Mouse (Mus musculus) ovary, postnatal 36 days (tissue): ENCODE measurements around the gene Rnf217.

Source experiments
- DNase-seq: peaks from one replicate; pipeline ENCODE4 v3.0.0; 2022; ENCODE audit warnings: low spot score, mixed read lengths

Gene Rnf217

GRCm38 (mm10) chr10:31609066-31609961 lies at the start of gene Rnf217:
Gene Rnf217 (minus strand): TSS chr10:31609184.
- DNase-seq: peak; percentile 73

DNA sequence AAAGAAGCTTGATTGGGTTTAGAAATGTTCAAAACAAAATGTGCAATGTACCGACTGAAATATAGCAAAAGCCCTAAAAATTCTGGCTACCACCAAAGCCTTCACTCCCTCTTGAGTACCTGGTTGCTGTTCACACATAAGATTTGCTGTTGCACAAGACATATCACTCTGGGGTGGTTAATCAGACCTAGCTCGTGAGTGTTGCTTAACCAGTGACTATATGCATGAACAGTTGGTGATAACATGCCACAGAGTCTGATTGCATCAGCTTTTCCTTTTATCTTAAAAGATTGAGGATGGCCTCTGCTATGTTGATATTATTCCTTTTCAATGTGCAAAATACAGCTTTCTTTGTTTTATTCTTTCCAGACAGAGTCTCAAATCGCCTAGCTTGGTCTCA lies 38.3 kb upstream of the Rnf217 start:
- DNase-seq: no peak

DNA sequence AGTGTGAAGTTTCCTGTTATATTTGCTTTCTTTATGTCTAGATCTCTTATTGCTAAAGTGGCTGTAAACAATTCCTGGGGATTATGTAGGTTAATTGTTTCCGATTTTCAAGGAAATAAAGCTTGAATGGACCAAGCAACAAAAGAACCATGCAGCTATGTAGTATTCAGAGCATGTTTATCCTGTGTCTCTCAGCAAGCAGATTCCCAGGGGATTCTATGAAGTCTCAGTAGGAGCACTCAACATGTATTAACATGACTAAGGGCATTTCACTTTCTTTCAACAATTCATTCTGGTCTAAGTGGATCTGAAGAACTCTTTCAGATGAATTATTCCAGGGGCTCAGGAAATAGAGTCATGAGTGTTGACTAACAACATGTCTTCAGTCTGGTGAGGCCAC lies 37.1 kb upstream of the Rnf217 start:
- no peak for DNase-seq

DNA sequence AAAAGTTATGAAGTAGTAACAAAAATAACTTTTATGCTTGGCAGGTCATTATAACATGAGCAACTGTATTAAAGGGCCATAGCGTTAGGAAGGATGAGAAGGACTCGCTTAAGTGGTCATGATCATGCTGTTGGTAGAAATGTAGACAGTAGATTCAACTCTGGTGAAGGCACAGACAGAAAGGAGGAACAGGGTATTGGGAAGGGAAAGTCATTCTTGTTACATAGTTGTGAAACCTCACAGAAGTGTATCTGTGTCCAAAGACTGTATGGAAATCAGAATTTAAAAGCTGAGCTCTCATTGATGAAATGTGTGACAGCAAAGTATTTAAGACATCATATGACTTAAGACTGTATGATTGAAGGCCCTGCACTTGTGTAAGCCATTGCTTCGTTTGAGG lies 26.1 kb upstream of the Rnf217 start:
- DNase-seq: no peak

DNA sequence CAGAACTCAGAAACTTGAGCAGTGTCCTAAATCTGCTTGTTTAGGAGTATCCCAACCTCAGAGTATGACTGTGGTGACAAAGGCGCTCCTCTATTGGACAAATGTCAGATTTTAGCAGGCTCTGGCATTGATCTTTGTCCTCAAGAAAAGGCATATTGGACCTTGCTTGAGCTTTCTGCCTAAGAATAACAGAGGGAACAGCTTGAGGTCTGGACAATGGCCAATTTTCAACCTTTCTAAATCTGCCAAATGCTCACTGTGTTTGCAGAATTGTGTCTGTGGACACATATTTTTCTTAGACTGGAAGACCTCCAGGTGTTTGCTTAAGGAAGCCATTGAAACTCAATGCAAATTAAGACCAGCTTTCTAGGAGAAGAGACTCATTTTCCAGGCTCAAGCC lies 23.0 kb upstream of the Rnf217 start:
- DNase-seq: no peak

DNA sequence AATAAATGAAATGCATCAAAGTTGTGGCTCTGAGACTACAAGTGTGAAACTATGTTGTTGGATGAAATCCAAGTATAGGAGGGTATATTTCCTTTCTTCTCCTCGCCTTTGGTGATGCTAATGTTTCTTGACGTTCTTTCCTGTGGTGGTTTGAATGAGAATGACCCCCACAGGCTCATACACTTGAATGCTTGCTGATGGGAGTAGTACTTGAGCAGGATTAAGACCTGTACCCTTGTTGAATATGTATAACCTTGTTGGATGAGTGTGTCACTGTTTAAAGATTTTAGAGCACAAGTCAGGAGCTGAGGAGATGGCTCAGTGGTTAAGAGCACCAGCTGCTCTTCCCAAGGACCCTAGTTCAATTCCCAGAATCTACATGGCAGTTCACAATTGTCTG lies 6.4 kb upstream of the Rnf217 start:
- no peak for DNase-seq

GRCm38 (mm10) chr10:31614111-31614510 lies 5.1 kb upstream of the Rnf217 start:
- DNase-seq: no peak

DNA sequence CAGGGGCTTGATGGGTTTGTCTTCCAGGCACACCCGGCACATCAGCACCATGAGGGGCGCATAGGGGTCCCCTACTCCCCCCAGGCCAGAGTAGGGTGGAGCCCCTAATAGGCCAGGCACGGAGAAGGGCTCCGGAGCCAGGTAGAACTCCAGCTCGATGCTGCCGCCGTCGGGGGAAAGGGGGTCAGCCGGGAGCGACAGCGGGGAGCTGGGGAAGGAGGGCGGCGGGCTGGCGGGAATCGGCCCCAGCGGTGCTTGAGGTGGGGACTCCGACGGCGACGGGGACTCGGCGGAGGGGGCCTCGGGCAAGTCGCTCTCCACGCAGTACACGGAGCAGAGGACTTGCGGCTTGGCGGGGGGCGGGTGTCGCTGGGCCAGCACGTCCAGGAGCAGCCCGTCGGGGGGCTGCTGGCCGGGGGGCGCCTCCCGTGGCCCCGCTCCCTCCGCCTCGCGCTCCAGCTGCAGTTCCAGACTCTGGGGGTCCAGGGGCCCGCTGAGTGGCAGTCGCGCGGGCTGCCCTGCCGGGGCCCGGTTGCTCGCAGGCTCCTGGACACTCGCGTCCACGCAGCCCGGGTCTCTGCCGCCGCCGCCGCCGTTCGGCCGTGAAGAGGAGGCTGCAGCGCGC lies 431 bp downstream of the Rnf217 start:
- peak; percentile 54 for DNase-seq

DNA sequence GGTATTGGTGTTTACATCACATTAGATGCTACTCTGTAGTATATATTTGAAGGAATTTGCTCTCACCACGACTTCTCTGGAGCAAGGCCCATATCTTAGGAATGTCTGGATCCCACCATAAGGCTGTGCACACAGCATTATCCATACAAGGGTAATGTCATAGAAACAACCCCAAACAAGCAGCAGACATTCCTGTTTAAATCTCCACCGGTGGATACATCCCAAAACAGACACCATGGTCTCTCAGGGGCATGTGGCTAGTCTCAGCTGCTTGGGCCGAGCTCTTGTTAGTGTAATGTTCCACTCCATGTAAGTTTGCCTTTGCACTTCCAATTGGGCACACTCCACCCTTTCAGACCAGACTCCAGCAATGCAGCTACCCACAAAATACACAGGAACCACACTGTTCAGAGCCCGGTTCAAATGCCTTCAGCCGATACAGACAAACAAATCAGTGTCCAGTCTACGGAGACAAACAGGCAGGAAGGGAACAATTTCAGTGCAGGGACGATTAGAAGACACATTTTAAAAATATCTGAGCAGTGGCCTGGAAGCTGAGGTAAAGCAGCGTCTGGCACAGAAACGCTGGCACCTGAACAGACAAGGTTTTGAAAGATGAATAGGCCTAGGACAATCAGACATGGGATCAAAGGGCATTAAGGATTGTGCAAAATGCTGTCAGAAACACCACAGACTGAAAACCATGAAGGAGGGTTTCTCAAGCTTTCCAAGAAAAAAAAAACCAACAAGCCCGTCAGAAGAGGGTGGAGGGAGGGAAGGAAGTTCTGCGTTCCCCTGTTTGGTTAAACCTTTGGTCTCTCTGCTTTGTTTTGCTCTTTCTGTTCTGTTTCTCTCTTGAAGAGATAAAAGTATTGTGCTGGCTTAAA lies 1.8 kb downstream of the Rnf217 start:
- no peak for DNase-seq

DNA sequence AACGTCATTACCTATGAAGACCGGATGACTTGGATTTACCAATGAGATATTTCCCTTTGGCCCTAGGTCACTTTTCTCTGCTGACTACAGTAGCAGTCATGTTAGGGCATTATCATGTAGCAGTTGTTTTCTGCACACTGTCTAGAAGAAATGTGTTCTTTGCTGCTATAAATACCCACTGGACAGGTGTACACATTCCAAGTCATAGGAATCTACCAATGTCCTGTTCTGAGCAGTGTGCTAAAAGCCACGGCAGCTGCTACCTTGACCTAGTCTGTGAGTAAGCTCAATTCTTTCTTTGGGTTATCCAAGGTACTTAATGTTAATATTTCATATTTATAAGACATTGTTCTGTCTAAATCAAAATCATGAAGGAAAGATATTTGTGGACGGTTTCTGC lies 5.1 kb downstream of the Rnf217 start:
- DNase-seq: no peak

- no peak for DNase-seq
Observed at GRCm38 (mm10) chr10:31600116-31600515, 8.9 kb downstream of the Rnf217 start.

- no peak for DNase-seq
Observed at GRCm38 (mm10) chr10:31597886-31598285, 11.1 kb downstream of the Rnf217 start.

DNA sequence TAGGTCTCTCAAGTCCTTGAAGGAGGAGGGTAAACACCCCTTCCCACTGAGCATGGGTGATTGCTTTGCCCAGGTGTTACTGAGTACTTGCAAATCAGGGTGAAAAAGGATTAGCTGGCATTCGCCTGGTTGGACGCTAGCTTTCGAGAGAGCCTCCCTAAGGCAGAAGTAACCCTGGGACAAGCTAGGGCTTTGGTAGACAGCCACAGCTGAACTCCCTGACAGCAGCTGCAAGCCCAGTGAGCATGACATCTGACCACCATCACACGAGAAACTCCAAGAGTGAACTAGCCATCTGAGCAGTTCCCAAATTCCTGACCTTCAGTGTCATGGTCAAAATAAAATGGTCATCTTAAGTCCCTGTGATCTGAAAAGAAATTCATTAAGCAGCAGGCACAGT lies 12.2 kb downstream of the Rnf217 start:
- DNase-seq: no peak

GRCm38 (mm10) chr10:31595326-31595725 lies 13.7 kb downstream of the Rnf217 start:
- DNase-seq: no peak

DNA sequence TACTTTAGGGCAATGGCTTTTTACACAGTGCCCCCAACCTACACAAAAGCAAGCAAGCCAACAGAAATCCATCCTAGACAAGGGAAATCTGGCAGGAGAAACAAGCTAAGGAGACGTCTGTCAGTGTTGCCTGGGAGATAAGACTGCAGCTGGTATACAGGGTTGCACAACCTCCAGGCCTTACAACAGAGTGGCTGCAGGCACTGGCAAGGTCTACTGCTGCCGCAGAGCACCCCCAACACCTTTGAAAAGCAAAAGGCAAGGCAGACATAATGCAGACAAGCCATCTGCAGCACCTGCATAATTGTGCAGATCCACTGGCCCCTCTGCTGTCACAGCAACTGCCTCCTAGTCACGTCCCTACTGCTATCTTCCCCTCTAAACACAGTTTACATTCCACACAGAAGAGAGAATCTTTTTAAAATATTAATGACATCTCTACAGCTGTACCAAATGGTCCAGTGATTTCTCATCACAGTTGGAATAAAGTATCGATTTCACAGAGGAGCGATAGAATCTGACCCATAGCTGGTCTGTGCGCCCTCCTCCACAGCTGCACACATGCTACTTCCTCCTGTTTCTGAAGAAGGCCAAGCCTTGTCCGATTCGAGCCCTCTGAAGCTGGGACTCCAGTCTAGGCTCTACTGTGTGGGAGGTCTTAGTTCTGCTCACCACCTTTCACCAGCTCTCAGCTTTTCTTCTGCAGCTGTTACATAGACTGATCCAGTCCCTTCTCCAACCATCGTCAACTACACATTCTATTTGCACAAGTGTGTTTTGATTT lies 16.1 kb downstream of the Rnf217 start:
- peak; percentile 25 for DNase-seq

DNA sequence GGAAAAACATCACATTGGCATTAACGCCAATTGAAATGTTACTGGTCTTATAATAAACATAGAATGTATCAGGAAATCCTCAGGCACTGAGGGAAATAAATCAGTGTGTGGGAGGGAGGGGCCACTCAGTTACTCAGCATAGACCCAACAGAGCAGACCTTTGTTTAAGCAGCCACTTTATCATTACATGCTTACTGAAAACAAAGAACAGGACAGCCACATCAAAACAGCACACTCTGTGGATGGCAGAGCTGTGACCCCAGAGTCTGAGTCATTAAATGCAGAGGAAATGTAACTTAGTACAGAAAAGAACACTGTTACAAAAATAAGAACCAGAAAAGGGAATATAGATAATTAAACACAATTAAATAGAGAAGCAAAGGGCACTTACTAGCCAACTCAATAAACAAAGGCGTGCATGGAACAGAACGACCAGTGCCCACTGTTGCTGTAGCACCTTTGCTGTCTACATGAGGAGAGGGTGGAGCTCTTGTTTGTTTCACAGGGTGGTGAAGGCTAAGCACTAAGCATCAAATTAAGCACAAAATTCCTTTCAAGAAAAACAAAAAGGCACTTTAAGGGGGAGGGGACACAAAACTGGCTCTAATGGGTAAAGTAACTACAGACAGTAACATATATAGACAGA lies 16.8 kb downstream of the Rnf217 start:
- DNase-seq: no peak

GRCm38 (mm10) chr10:31580722-31581121 lies 28.3 kb downstream of the Rnf217 start:
- DNase-seq: no peak

- DNase-seq: no peak
Observed at GRCm38 (mm10) chr10:31580073-31580472, 28.9 kb downstream of the Rnf217 start.

- DNase-seq: no peak
Observed at GRCm38 (mm10) chr10:31573267-31573666, 35.7 kb downstream of the Rnf217 start.

DNA sequence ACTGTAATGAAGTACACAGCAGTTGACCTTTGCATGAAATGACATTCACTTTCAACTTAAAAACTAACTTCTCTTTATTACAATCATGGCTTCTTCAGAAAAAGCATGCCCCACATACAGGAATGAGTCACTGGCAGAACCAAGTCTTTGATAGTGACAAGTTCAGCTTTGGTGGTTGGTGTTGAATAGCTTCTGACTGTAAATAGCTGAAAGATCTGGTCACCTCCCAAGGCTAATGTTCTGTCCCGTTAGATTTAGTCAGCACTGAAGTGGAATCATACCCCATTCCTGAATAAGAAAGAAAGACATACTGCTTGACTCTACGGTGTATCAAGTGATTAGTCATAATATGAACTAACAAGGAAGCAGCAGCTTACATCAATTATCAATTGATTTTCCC lies 51.7 kb downstream of the Rnf217 start:
- DNase-seq: no peak

- DNase-seq: no peak
Observed at GRCm38 (mm10) chr10:31555433-31555960, 53.5 kb downstream of the Rnf217 start.
